In genomic region chr3:32364195-32364594, GRCm38 (mm10) we compare ENCODE assay signal across 8 mouse cellular contexts. TPM values are rescaled to one million over a fixed set of nuclear protein-coding genes. Genes with fewer than 3 reads are reported as not detected.
DNase-seq lines count a peak whose midpoint lies in the region; ATAC-seq and TF ChIP-seq lines count a peak whose summit lies in the region.

No protein-coding gene starts in this region.

- no peaks in the 10 kb centered on the region for H3K36me3 ChIP-seq in heart, embryonic 13.5 days
- peaks cover 28% of the 10 kb centered on the region for H3K36me3 ChIP-seq in E14TG2a.4 (ENCODE audit: insufficient read depth, low read length)
- no peaks in the 10 kb centered on the region for H3K36me3 ChIP-seq in macrophage (ENCODE audit: inconsistent target)

- H3K27ac ChIP-seq in heart, embryonic 13.5 days (replicated peaks), result no peak overlapping the region
- H3K27ac ChIP-seq in embryonic fibroblast, embryonic 13.5 days (ENCODE audit: insufficient read depth, low read length), result peak overlapping the region; percentile 80
- H3K27ac ChIP-seq in macrophage, result peak overlapping the region; percentile 62

- H3K79me2 ChIP-seq in macrophage (ENCODE audit: inconsistent target), result peaks cover 58% of the 10 kb centered on the region

- TF ChIP-seq CTCF in E14TG2a.4 (conservative IDR thresholded peaks at IDR 0.05; ENCODE audit: low read length), result no peak
- TF ChIP-seq CTCF in embryonic fibroblast, embryonic 13.5 days (IDR thresholded peaks at IDR 0.05; ENCODE audit: borderline replicate concordance, insufficient read depth, low read length), result no peak

- peak overlapping the region; percentile 70 for H3K4me3 ChIP-seq in heart, embryonic 13.5 days
- H3K4me3 ChIP-seq in E14TG2a.4 (replicated peaks; ENCODE audit: low read length) (peak overlapping the region; percentile 94), macrophage (ENCODE audit: inconsistent target) (peak overlapping the region; percentile 71)
- H3K4me3 ChIP-seq in embryonic fibroblast, embryonic 13.5 days (ENCODE audit: insufficient read depth, low read length), result peak overlapping the region; percentile 39

- H3K4me1 ChIP-seq in heart, embryonic 13.5 days, result peaks cover 25% of the 10 kb centered on the region
- H3K4me1 ChIP-seq in E14TG2a.4 (replicated peaks; ENCODE audit: low read depth, low read length), result peaks cover 64% of the 10 kb centered on the region
- H3K4me1 ChIP-seq in embryonic fibroblast, embryonic 13.5 days (ENCODE audit: control insufficient read depth, insufficient read depth, low read length), result peaks cover 15% of the 10 kb centered on the region; the same call in 1 of the 2 replicates

- H3K9ac ChIP-seq in heart, embryonic 13.5 days, result peak overlapping the region; percentile 74

- H3K27me3 ChIP-seq in heart, embryonic 13.5 days (replicated peaks), result peaks cover 3% of the 10 kb centered on the region; the same call in 1 of the 2 replicates
- peaks cover 22% of the 10 kb centered on the region for H3K27me3 ChIP-seq in E14TG2a.4 (ENCODE audit: insufficient read depth, low read length)

- 65% methylated on average over 4 of the region's 4 CpGs for WGBS in heart, embryonic 13.5 days
- 94% methylated on average over 4 of the region's 4 CpGs for WGBS in macrophage (ENCODE audit: missing documents)

- DNase-seq in heart, adult 9 months (ENCODE audit: low spot score in 2 of 2), result no peak
- DNase-seq in layer of hippocampus, adult 9-10 months (ENCODE audit: low spot score), result no peak
- no peak for DNase-seq in thymus, postnatal 10 days (ENCODE audit: low spot score in 2 of 2)

- peak; percentile 80 for TF ChIP-seq POLR2A in embryonic fibroblast, embryonic 13.5 days (IDR thresholded peaks at IDR 0.05; ENCODE audit: low read depth, low read length)

- no peaks in the 10 kb centered on the region for H3K9me3 ChIP-seq in heart, embryonic 13.5 days
- no peaks in the 10 kb centered on the region for H3K9me3 ChIP-seq in E14TG2a.4 (ENCODE audit: low read length)

- ATAC-seq in heart, embryonic 13.5 days (ENCODE audit: extremely low read depth, insufficient number of reproducible peaks, low FRiP score, low TSS enrichment), result no peak
- ATAC-seq in CD4-positive, CD25-positive, alpha-beta regulatory T cell, adult 4 months, result no peak

- H3K4me2 ChIP-seq in heart, embryonic 13.5 days, result peak overlapping the region; percentile 72

RNA-seq across cellular contexts. Expression of gene Zmat3, which starts 1.6 kb away (rescaled TPM):
- polyA plus RNA-seq in heart, embryonic 13.5 days (2015; fragmentation: Nextera tagmentation; extraction: Ambion mirVana), result 3.3 and 3.9 TPM in 2 replicates
- polyA plus RNA-seq in embryonic fibroblast, embryonic 13.5 days (2011; ENCODE audit: insufficient read length, low read depth, missing spikeins), result 96.0 and 103 TPM in 2 replicates
- 10 to 100 TPM in 18 of 26 experiments, 1 to 10 TPM in 8; 3.3 to 42.1 (median 18.5) TPM for total RNA-seq in macrophage (2018; cell fraction: chromatin; rRNA removed)
- 10 to 100 TPM; 11.4 to 32.5 (median 18.8) TPM for total RNA-seq in macrophage (2018; cell fraction: cytosol; rRNA removed)
- total RNA-seq in macrophage (2018; cell fraction: nucleus; rRNA removed), result 10 to 100 TPM in 24 of 26 experiments, 1 to 10 TPM in 2; 7.5 to 47.5 (median 19.2) TPM
- polyA plus RNA-seq in macrophage (2018), result 10.9 to 16.7 TPM (median 15.7 TPM) in 3 replicates
- 1 to 10 TPM; 4.4 to 4.7 TPM for polyA plus RNA-seq in CD4-positive, CD25-positive, alpha-beta regulatory T cell, adult 4 months (2017; shearing (Covaris generic))

RNA-seq across cellular contexts. Expression of gene Pik3ca, which starts 33.3 kb away (rescaled TPM):
- polyA plus RNA-seq in heart, embryonic 13.5 days (2015; fragmentation: Nextera tagmentation; extraction: Ambion mirVana), result 5.2 and 7.4 TPM in 2 replicates
- 38.5 and 45.1 TPM in 2 replicates for polyA plus RNA-seq in embryonic fibroblast, embryonic 13.5 days (2011; ENCODE audit: insufficient read length, low read depth, missing spikeins)
- 100 to 1,000 TPM in 7 of 26 experiments, 10 to 100 TPM in 19; 29.7 to 188 (median 55.5) TPM for total RNA-seq in macrophage (2018; cell fraction: chromatin; rRNA removed)
- total RNA-seq in macrophage (2018; cell fraction: cytosol; rRNA removed), result 10 to 100 TPM; 23.0 to 67.9 (median 35.7) TPM
- 100 to 1,000 TPM in 2 of 26 experiments, 10 to 100 TPM in 24; 31.9 to 151 (median 55.3) TPM for total RNA-seq in macrophage (2018; cell fraction: nucleus; rRNA removed)
- 16.9 to 27.5 TPM (median 25.9 TPM) in 3 replicates for polyA plus RNA-seq in macrophage (2018)
- polyA plus RNA-seq in CD4-positive, CD25-positive, alpha-beta regulatory T cell, adult 4 months (2017; shearing (Covaris generic)), result 10 to 100 TPM; 14.1 to 23.2 TPM

Comparison
In these comparisons a context has a peak if more than half of its experiments do, and no peak if none do; other contexts are left out.
1. H3K4me3 ChIP-seq: peak in every context shown above with its lines; median percentile 94 in E14TG2a.4; 71 in macrophage; 70 in heart, embryonic 13.5 days; 39 in embryonic fibroblast, embryonic 13.5 days.